Mouse (Mus musculus) lung, postnatal 0 days (tissue): ENCODE measurements around the gene S100a2. TPM values are rescaled to one million over a fixed set of nuclear protein-coding genes. Genes with fewer than 3 reads are reported as not detected.
A peak's percentile ranks its signal among the peaks of the same experiment; 100 is the strongest.

Experiments
- ATAC-seq: fragments of 200-750 bp; cut with Nextera tagmentation; 2 replicates; pipeline ENCODE4 v1.8.0; 2017; ENCODE audit warnings: moderate library complexity
- DNase-seq: peaks from one replicate; pipeline ENCODE4 v3.0.0-alpha.2; 2016; ENCODE audit warnings: low spot score
- H3K27ac ChIP-seq: fragments of 300-500 bp; sonication (generic); 2 replicates; pipeline ENCODE4 v1.5.1; 2014; ENCODE audit warnings: antibody characterized with exemption, mild to moderate bottlenecking, low read length, mixed read lengths
- H3K27me3 ChIP-seq: fragments of 300-500 bp; sonication (generic); replicated peaks from 2 replicates; pipeline ENCODE4 v1.6.1; 2014; ENCODE audit warnings: low read length, mixed read lengths; ENCODE audit not compliant: insufficient read depth
- H3K36me3 ChIP-seq: fragments of 300-500 bp; sonication (generic); 2 replicates; pipeline ENCODE4 v1.6.1; 2014; ENCODE audit warnings: low read length, mixed read lengths; ENCODE audit not compliant: insufficient read depth
- H3K4me1 ChIP-seq: fragments of 300-500 bp; sonication (generic); 2 replicates; pipeline ENCODE4 v1.6.1; 2014; ENCODE audit warnings: antibody characterized with exemption, low read depth, low read length, mixed read lengths; ENCODE audit not compliant: insufficient read depth
- H3K4me2 ChIP-seq: fragments of 300-500 bp; sonication (generic); replicated peaks from 2 replicates; pipeline ENCODE4 v1.6.1; 2014; ENCODE audit warnings: low read depth, mild to moderate bottlenecking, low read length, moderate library complexity, mixed read lengths
- H3K4me3 ChIP-seq: fragments of 300-500 bp; sonication (generic); 2 replicates; pipeline ENCODE4 v1.5.1; 2014; ENCODE audit warnings: low read depth, low read length
- H3K9ac ChIP-seq: fragments of 300-500 bp; sonication (generic); replicated peaks from 2 replicates; pipeline ENCODE4 v1.6.1; 2014; ENCODE audit warnings: low read depth, mild to moderate bottlenecking
- H3K9me3 ChIP-seq: fragments of 300-500 bp; sonication (generic); 2 replicates; pipeline ENCODE4 v1.6.1; 2016; ENCODE audit warnings: low read length, mixed read lengths
- CTCF ChIP-seq: IDR thresholded peaks from 2 replicates; pipeline ENCODE4 v1.5.1; 2016; ENCODE audit warnings: antibody characterized with exemption, mild to moderate bottlenecking
- EP300 ChIP-seq: IDR thresholded peaks from 2 replicates; pipeline ENCODE4 v1.6.1; 2016; ENCODE audit warnings: antibody characterized with exemption, mild to moderate bottlenecking, control low read depth
- WGBS: fragments of 180-500 bp; shearing (Covaris S2); extraction: QIAGEN DNeasy Blood & Tissue Kit; methylation state at CpG from one replicate; pipeline ENCODE4 v1.1.7; 2014; 5-methylcytosine and 5-hydroxymethylcytosine counted together
- polyA plus RNA-seq: library from polyadenylated mRNA; unstranded; fragments of >200 nt; fragmentation: Nextera tagmentation; extraction: Ambion mirVana; gene quantifications from 2 replicates; pipeline ENCODE4 v1.2.1, GENCODE M21; 2015

S100a2 gene
- polyA plus RNA-seq, 1 experiment from 2014 or later: 0.66 TPM

DNA sequence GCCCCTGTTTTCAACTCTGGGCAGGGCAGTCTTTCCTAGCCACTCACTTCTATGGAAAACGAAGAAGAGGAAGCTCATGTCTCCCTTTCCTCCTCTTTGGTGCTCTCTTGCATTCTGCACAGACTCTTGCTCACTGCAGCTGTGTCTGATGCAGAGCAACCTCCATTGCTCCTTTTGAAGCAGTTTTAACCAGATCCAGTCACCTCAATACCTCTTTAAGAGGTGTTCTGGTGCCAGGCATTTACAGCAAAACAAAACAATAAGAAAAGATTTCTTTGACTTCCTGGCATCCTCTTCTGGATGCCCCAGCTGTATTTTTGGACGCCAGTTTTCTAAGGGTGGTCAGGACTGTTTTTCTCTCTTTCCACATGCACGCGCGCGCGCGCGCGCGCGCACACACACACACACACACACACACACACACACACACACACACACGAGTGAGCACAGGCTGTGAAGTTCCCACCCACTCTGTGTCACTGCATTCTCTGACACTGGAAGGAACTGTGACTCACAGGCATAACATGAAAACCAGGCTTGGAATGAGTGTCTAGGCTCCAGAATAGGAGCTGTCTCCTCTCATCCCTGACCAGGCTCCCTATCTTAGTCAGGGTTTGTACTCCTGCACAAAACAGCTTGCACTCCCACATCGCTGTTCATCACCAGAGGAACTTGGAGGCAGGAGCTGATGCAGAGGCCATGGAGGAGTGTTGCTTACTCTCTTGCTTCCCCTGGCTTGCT lies 2.5 kb upstream of the S100a2 start:
- H3K27ac ChIP-seq: peak overlapping the region; percentile 86

DNA sequence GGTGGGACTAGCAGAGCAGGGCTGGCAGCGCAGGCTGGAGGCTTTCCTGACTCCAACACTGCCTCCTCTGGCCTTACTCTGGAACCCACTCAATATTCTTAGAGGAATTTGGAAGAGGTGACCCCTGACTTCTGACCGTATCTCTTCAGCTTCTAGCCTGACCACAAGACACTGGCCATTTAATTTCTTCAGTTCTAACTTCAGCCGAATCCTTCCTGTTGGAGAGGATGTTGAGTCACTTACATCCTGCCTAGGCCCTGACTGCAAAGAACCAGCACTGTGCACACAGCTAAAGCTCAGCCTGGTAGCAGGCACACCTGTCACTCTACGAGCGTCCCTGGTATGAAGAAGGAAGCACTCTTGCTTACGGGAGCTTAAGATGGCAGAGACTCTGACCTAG lies 657 bp upstream of the S100a2 start:
- no peaks in the 10 kb centered on the region for H3K36me3 ChIP-seq
- H3K4me1 ChIP-seq: peaks cover 3% of the 10 kb centered on the region; the same call in 1 of the 2 replicates
- 52% methylated on average over 6 of the region's 6 CpGs for WGBS
- DNase-seq: no peak
- no peak for ATAC-seq
- H3K4me3 ChIP-seq: no peak overlapping the region
- H3K9ac ChIP-seq: no peak overlapping the region
- TF ChIP-seq EP300 (no peak), CTCF (no peak)
- H3K27me3 ChIP-seq: no peaks in the 10 kb centered on the region
- no peak overlapping the region for H3K4me2 ChIP-seq
- no peaks in the 10 kb centered on the region for H3K9me3 ChIP-seq
- no peak overlapping the region for H3K27ac ChIP-seq

More for the DNA sequence above, 2.5 kb upstream of the S100a2 start:
- DNase-seq (peak; percentile 74), ATAC-seq (peak; percentile 53)
- Histone ChIP-seq H3K9me3 (no peaks in the 10 kb centered on the region), H3K4me3 (no peak overlapping the region), H3K27me3 (no peaks in the 10 kb centered on the region), H3K36me3 (no peaks in the 10 kb centered on the region), H3K9ac (no peak overlapping the region), H3K4me2 (no peak overlapping the region), H3K4me1 (peaks cover 3% of the 10 kb centered on the region; the same call in 1 of the 2 replicates)
- TF ChIP-seq EP300 (peak; percentile 82), CTCF (no peak)
- WGBS: 80% methylated on average over 14 of the region's 14 CpGs

DNA sequence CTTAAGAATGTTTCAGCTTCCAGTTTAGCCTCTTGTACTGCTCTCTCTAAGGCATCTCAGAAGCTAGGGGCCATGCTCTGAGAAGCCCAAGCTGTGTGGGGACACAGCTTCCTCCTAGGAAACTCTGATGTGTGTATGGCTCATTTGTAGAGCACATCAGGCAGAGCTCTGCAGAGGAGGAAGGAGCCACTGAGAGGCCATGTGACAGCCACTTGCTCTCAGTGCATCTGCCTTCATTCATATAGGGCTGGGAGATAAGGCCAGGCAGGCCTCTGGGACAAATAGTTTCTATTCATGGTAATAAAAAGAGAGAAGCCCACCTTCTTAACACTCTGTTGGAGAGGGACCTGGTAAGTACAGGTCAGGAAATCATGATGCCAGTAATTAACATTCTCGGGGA lies 4.4 kb downstream of the S100a2 start:
- 83% methylated on average over 1 of the region's 1 CpGs for WGBS
- TF ChIP-seq EP300 (no peak), CTCF (no peak)
- DNase-seq: no peak
- no peaks in the 10 kb centered on the region for H3K4me1 ChIP-seq
- no peaks in the 10 kb centered on the region for H3K9me3 ChIP-seq
- H3K9ac ChIP-seq: no peak overlapping the region
- H3K27me3 ChIP-seq: no peaks in the 10 kb centered on the region
- no peak overlapping the region for H3K4me3 ChIP-seq
- H3K36me3 ChIP-seq: no peaks in the 10 kb centered on the region
- H3K4me2 ChIP-seq: no peak overlapping the region
- ATAC-seq: no peak
- no peak overlapping the region for H3K27ac ChIP-seq

DNA sequence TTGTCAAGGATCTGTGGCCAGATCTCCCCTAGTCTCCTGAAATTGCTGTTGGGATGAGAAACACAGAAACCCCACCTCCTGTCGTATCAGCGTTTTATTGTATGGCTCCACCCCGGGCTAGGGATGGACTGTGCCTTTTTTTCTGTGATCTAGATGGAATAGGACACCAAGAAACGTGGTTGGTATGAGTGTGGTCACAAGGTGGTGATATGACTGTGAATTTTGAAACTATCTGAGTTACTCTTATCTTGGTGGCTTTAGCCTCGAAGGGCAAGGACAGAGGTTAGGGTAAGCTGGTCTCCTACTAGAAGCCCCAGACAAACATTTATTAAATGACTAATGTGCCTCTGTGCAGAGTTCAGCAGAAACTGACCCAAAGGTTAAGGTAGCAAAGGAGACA lies 5.5 kb downstream of the S100a2 start:
- Histone ChIP-seq H3K36me3 (no peaks in the 10 kb centered on the region), H3K4me3 (no peak overlapping the region), H3K9ac (no peak overlapping the region), H3K9me3 (no peaks in the 10 kb centered on the region), H3K4me1 (no peaks in the 10 kb centered on the region), H3K4me2 (no peak overlapping the region), H3K27me3 (no peaks in the 10 kb centered on the region), H3K27ac (no peak overlapping the region)
- DNase-seq (no peak), ATAC-seq (no peak)
- TF ChIP-seq EP300 (no peak), CTCF (no peak)
- 54% methylated on average over 5 of the region's 5 CpGs for WGBS

DNA sequence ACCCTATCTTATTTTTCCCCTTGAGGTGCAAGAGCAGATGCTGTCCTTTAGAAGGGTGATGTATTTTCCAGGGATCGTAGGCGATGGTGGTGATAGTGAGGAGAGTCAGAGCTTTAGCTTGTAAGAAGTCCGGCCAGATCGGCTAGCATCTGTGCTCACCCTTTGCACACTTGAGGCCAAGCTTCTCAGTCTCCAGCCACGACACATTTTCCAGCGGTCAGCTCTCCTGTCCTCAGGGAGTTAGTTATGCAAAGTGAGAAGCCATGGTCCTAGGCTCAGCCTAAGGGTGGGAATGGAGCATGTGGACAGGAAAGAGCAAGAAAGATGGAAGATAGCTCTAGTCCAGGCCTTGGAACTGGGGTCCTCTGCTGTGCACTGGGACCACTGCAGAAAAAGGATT lies 6.8 kb downstream of the S100a2 start:
- WGBS: 90% methylated on average over 6 of the region's 6 CpGs
- Histone ChIP-seq H3K9ac (no peak overlapping the region), H3K4me1 (no peaks in the 10 kb centered on the region), H3K36me3 (no peaks in the 10 kb centered on the region), H3K9me3 (no peaks in the 10 kb centered on the region), H3K4me3 (no peak overlapping the region), H3K27ac (no peak overlapping the region), H3K4me2 (no peak overlapping the region), H3K27me3 (no peaks in the 10 kb centered on the region)
- no peak for TF ChIP-seq CTCF
- no peak for TF ChIP-seq EP300
- no peak for DNase-seq
- no peak for ATAC-seq

DNA sequence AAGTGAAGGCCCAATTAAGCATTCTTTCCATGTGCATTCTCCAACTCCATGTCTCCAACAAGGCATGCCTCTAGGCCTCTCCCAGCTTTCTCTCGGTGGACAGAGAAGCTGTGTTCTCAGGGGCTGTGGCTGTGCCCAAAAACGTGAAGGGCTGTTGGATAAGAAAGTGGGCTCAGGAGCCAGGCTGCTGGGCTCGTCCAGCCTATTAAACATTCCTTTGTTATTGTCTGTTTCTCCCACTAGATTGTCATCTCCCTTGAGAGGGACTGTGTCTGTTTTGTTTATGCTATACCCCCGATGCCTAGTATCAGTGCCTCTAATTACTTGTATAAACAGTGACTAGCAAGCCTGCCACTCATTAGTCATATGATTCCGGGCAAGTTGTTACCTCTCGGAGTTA lies 7.7 kb downstream of the S100a2 start:
- Histone ChIP-seq H3K4me3 (no peak overlapping the region), H3K4me2 (no peak overlapping the region), H3K27me3 (no peaks in the 10 kb centered on the region), H3K9me3 (no peaks in the 10 kb centered on the region), H3K36me3 (no peaks in the 10 kb centered on the region), H3K9ac (no peak overlapping the region), H3K4me1 (no peaks in the 10 kb centered on the region), H3K27ac (no peak overlapping the region)
- no peak for DNase-seq
- WGBS: 26% methylated on average over 6 of the region's 6 CpGs
- ATAC-seq: no peak
- TF ChIP-seq EP300 (no peak), CTCF (no peak)
